Mouse (Mus musculus): ENCODE data around the gene S100a7a. TPM values are rescaled to one million over a fixed set of nuclear protein-coding genes. Genes with fewer than 3 reads are reported as not detected.

Gene S100a7a
- polyA plus RNA-seq (2014; fragmentation: Nextera tagmentation; extraction: Ambion mirVana): not detected in 2 replicates

DNA sequence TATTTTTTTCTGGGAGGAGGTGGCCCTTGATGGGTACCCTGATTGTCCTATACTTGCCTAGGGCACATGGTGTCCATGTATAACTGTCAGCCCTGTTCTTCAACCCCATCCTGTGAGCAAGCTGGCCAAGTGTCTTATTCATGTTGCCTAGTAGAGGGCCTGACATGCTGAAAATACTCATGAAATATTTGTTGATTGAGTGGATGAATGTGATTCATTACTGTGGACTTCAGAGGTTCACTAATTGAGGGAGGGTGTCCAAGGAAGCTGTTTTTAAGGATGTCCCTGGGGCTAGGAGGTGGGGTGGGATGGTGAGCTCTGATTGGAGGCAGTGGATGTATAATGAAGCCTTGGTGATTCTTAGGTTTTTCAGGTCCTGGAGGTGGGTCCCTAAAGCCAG is at the start of gene S100a7a:
TSS of gene S100a7a (plus strand) at position 301 of the 400 bp plus-strand sequence.
- no peaks in the 10 kb centered on the region for H3K9me3 ChIP-seq (ENCODE audit: control insufficient read depth, low read length)
- H3K27me3 ChIP-seq (ENCODE audit: control insufficient read depth, insufficient read depth, low read length): no peaks in the 10 kb centered on the region; the same call in 1 of the 2 replicates
- H3K9ac ChIP-seq (ENCODE audit: low read length): no peak within 1 kb of the TSS
- no peaks in the 10 kb centered on the region for H3K4me1 ChIP-seq (ENCODE audit: control insufficient read depth in 2 of 2, insufficient read depth in 2 of 2, low read length in 2 of 2)
- no peak for ATAC-seq (ENCODE audit: insufficient number of reproducible peaks, insufficient read depth, low FRiP score, low read depth)
- no peak within 1 kb of the TSS for H3K4me3 ChIP-seq (ENCODE audit: control insufficient read depth in 1 of 2, insufficient read depth in 1 of 2, low read depth in 1 of 2, low read length in 2 of 2)
- no peak within 1 kb of the TSS for H3K27ac ChIP-seq (replicated peaks in 1 of 2; ENCODE audit: control insufficient read depth in 1 of 2, insufficient read depth in 1 of 2, low read depth in 2 of 2, low read length in 2 of 2)
- no peak within 1 kb of the TSS for H3K4me2 ChIP-seq (ENCODE audit: low read length)
- no peaks in the 10 kb centered on the region for H3K36me3 ChIP-seq (ENCODE audit: control insufficient read depth, insufficient read depth, low read length)

DNA sequence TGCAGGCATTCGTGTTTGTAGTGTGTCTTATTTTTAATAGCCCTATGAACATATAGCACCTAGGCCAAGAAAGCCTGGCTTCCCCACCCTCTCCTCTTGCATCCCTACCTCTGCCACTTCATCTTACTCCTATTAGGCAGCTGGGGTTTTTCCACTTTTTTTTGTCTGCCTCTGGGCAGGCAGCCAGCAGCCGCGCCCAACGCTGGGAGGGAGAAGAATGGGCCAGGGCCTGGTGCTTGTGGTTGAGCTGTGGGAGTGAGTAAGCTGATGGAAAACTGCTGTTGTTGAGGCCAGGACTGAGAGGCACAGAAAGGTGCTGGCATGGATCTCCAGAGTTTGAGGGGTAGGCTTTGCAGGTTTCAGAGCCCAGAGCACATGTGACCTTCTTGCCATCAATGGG is 49.4 kb upstream of the S100a7a start:
- peak; percentile 46; the same call in 1 of the 2 replicates for ATAC-seq (ENCODE audit: insufficient number of reproducible peaks, insufficient read depth, low FRiP score, low read depth)
- H3K27ac ChIP-seq (replicated peaks in 1 of 2; ENCODE audit: control insufficient read depth in 1 of 2, insufficient read depth in 1 of 2, low read depth in 2 of 2, low read length in 2 of 2): peak overlapping the region; percentile 19 to 51; a peak in 2 of 4 replicates

GRCm38 (mm10) chr3:90605049-90605448 is 48.8 kb upstream of the S100a7a start:
- no peaks in the 10 kb centered on the region for H3K36me3 ChIP-seq (ENCODE audit: control insufficient read depth, insufficient read depth, low read length)
- H3K4me2 ChIP-seq (ENCODE audit: low read length): no peak overlapping the region
- 81% methylated on average over 3 of the region's 3 CpGs for WGBS
- no peaks in the 10 kb centered on the region for H3K9me3 ChIP-seq (ENCODE audit: control insufficient read depth, low read length)
- H3K4me1 ChIP-seq (ENCODE audit: control insufficient read depth in 2 of 2, insufficient read depth in 2 of 2, low read length in 2 of 2): peaks cover 16 to 19% of the 10 kb centered on the region in 2 experiments
- H3K27me3 ChIP-seq (ENCODE audit: control insufficient read depth, insufficient read depth, low read length): no peaks in the 10 kb centered on the region
- 0 out of 4 replicates have a peak overlapping the region, but pooled peaks of 1 of the 2 experiments have one; percentile 51 for H3K27ac ChIP-seq (replicated peaks in 1 of 2; ENCODE audit: control insufficient read depth in 1 of 2, insufficient read depth in 1 of 2, low read depth in 2 of 2, low read length in 2 of 2)
- no peak overlapping the region for H3K9ac ChIP-seq (ENCODE audit: low read length)
- no peak for ATAC-seq (ENCODE audit: insufficient number of reproducible peaks, insufficient read depth, low FRiP score, low read depth)
- H3K4me3 ChIP-seq (ENCODE audit: control insufficient read depth in 1 of 2, insufficient read depth in 1 of 2, low read depth in 1 of 2, low read length in 2 of 2): no peak overlapping the region

More for the DNA sequence above, 49.4 kb upstream of the S100a7a start:
- no peaks in the 10 kb centered on the region for H3K27me3 ChIP-seq (ENCODE audit: control insufficient read depth, insufficient read depth, low read length)
- H3K4me1 ChIP-seq (ENCODE audit: control insufficient read depth in 2 of 2, insufficient read depth in 2 of 2, low read length in 2 of 2): peaks cover 16 to 19% of the 10 kb centered on the region in 2 experiments
- H3K4me3 ChIP-seq (ENCODE audit: control insufficient read depth in 1 of 2, insufficient read depth in 1 of 2, low read depth in 1 of 2, low read length in 2 of 2): no peak overlapping the region
- H3K9ac ChIP-seq (ENCODE audit: low read length): no peak overlapping the region
- no peaks in the 10 kb centered on the region for H3K36me3 ChIP-seq (ENCODE audit: control insufficient read depth, insufficient read depth, low read length)
- no peaks in the 10 kb centered on the region for H3K9me3 ChIP-seq (ENCODE audit: control insufficient read depth, low read length)
- whole genome bisulfite sequencing: 16% methylated on average over 4 of the region's 4 CpGs
- H3K4me2 ChIP-seq (ENCODE audit: low read length): no peak overlapping the region

DNA sequence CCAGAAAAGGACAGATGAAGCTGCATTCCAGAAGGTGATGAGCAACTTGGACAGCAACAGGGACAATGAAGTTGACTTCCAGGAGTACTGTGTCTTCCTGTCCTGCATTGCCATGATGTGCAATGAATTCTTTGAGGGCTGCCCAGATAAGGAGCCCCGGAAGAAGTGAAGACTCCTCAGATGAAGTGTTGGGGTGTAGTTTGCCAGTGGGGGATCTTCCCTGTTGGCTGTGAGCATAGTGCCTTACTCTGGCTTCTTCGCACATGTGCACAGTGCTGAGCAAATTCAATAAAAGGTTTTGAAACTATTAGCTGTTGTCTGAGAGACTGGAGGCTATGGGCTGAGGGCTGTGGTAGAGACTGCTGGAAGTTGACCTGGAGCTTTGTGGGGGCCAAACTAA is 48.1 kb upstream of the S100a7a start:
- Histone ChIP-seq H3K9ac (ENCODE audit: low read length) (no peak overlapping the region), H3K27ac (replicated peaks in 1 of 2; ENCODE audit: control insufficient read depth in 1 of 2, insufficient read depth in 1 of 2, low read depth in 2 of 2, low read length in 2 of 2) (no peak overlapping the region), H3K27me3 (ENCODE audit: control insufficient read depth, insufficient read depth, low read length) (no peaks in the 10 kb centered on the region), H3K4me2 (ENCODE audit: low read length) (no peak overlapping the region), H3K4me3 (ENCODE audit: control insufficient read depth in 1 of 2, insufficient read depth in 1 of 2, low read depth in 1 of 2, low read length in 2 of 2) (no peak overlapping the region), H3K4me1 (ENCODE audit: control insufficient read depth in 2 of 2, insufficient read depth in 2 of 2, low read length in 2 of 2) (peaks cover 16% of the 10 kb centered on the region in 2 experiments), H3K36me3 (ENCODE audit: control insufficient read depth, insufficient read depth, low read length) (no peaks in the 10 kb centered on the region), H3K9me3 (ENCODE audit: control insufficient read depth, low read length) (no peaks in the 10 kb centered on the region)
- no peak for ATAC-seq (ENCODE audit: insufficient number of reproducible peaks, insufficient read depth, low FRiP score, low read depth)
- 75% methylated on average over 2 of the region's 2 CpGs for WGBS

DNA sequence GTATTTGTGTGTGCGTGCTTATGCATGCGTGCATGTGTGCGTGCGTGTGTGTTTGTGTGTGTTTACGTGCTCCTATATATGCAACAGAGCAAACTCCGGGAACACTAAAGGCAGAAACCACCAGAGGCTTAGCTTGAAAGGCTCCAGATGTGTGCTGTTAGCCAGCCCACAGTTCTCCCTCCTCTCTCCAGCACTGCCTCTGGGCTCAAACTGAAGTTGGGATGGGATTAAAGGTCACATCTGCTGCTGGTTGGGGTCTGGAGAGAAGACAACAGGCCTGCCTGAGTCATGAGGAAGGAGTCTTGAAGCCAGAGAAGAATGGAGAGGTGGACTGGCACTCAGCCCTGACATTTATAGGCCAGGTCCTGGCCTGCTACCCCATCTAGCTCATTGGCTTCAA is 47.6 kb upstream of the S100a7a start:
- Histone ChIP-seq H3K27me3 (ENCODE audit: control insufficient read depth, insufficient read depth, low read length) (no peaks in the 10 kb centered on the region), H3K4me3 (ENCODE audit: control insufficient read depth in 1 of 2, insufficient read depth in 1 of 2, low read depth in 1 of 2, low read length in 2 of 2) (no peak overlapping the region), H3K9me3 (ENCODE audit: control insufficient read depth, low read length) (no peaks in the 10 kb centered on the region), H3K36me3 (ENCODE audit: control insufficient read depth, insufficient read depth, low read length) (no peaks in the 10 kb centered on the region), H3K27ac (replicated peaks in 1 of 2; ENCODE audit: control insufficient read depth in 1 of 2, insufficient read depth in 1 of 2, low read depth in 2 of 2, low read length in 2 of 2) (no peak overlapping the region), H3K9ac (ENCODE audit: low read length) (no peak overlapping the region), H3K4me1 (ENCODE audit: control insufficient read depth in 2 of 2, insufficient read depth in 2 of 2, low read length in 2 of 2) (peaks cover 16% of the 10 kb centered on the region in 2 experiments), H3K4me2 (ENCODE audit: low read length) (no peak overlapping the region)
- WGBS: 94% methylated on average over 6 of the region's 6 CpGs
- ATAC-seq (ENCODE audit: insufficient number of reproducible peaks, insufficient read depth, low FRiP score, low read depth): no peak

DNA sequence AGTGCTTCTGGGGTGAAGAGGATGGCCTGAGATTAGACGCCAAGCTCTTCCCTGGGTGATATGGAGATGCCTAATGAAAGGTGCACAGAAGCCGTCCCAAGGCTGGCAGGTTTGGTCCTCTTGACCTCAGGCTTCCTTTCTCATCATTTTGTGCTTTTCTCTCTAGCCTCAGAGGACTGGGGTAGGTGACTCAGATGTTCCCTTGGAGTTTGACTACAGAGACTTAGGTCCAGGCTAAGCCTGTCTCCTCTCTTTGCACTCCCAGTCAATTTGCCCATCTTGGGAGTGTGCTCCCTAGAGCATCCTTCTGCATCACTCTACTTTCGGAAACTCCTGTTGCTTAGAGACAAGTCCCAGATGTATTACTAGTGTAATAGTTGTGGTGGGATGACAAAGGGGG is 46.5 kb upstream of the S100a7a start:
- H3K36me3 ChIP-seq (ENCODE audit: control insufficient read depth, insufficient read depth, low read length): no peaks in the 10 kb centered on the region
- no peak overlapping the region for H3K9ac ChIP-seq (ENCODE audit: low read length)
- peaks cover 16% of the 10 kb centered on the region in 2 experiments for H3K4me1 ChIP-seq (ENCODE audit: control insufficient read depth in 2 of 2, insufficient read depth in 2 of 2, low read length in 2 of 2)
- H3K4me3 ChIP-seq (ENCODE audit: control insufficient read depth in 1 of 2, insufficient read depth in 1 of 2, low read depth in 1 of 2, low read length in 2 of 2): no peak overlapping the region
- no peaks in the 10 kb centered on the region for H3K9me3 ChIP-seq (ENCODE audit: control insufficient read depth, low read length)
- 72% methylated on average over 3 of the region's 3 CpGs for WGBS
- H3K27me3 ChIP-seq (ENCODE audit: control insufficient read depth, insufficient read depth, low read length): no peaks in the 10 kb centered on the region
- no peak for ATAC-seq (ENCODE audit: insufficient number of reproducible peaks, insufficient read depth, low FRiP score, low read depth)
- H3K27ac ChIP-seq (replicated peaks in 1 of 2; ENCODE audit: control insufficient read depth in 1 of 2, insufficient read depth in 1 of 2, low read depth in 2 of 2, low read length in 2 of 2): no peak overlapping the region
- no peak overlapping the region for H3K4me2 ChIP-seq (ENCODE audit: low read length)

GRCm38 (mm10) chr3:90608223-90608622 is 45.6 kb upstream of the S100a7a start, which contains the start of gene S100a5:
Gene S100a5 (plus strand): TSS chr3:90608523.
- H3K9ac ChIP-seq (ENCODE audit: low read length): no peak within 1 kb of the TSS
- H3K27ac ChIP-seq (replicated peaks in 1 of 2; ENCODE audit: control insufficient read depth in 1 of 2, insufficient read depth in 1 of 2, low read depth in 2 of 2, low read length in 2 of 2): no peak within 1 kb of the TSS
- WGBS: 42% methylated on average over 3 of the region's 3 CpGs
- H3K4me2 ChIP-seq (ENCODE audit: low read length): no peak within 1 kb of the TSS
- H3K27me3 ChIP-seq (ENCODE audit: control insufficient read depth, insufficient read depth, low read length): peaks cover 4% of the 10 kb centered on the region; the same call in 1 of the 2 replicates
- H3K4me1 ChIP-seq (ENCODE audit: control insufficient read depth in 2 of 2, insufficient read depth in 2 of 2, low read length in 2 of 2): peaks cover 21 to 22% of the 10 kb centered on the region in 2 experiments
- H3K9me3 ChIP-seq (ENCODE audit: control insufficient read depth, low read length): no peaks in the 10 kb centered on the region
- H3K4me3 ChIP-seq (ENCODE audit: control insufficient read depth in 1 of 2, insufficient read depth in 1 of 2, low read depth in 1 of 2, low read length in 2 of 2): no peak within 1 kb of the TSS
- ATAC-seq (ENCODE audit: insufficient number of reproducible peaks, insufficient read depth, low FRiP score, low read depth): no peak
- no peaks in the 10 kb centered on the region for H3K36me3 ChIP-seq (ENCODE audit: control insufficient read depth, insufficient read depth, low read length)

GRCm38 (mm10) chr3:90609102-90609501 is 44.7 kb upstream of the S100a7a start:
- Histone ChIP-seq H3K27me3 (ENCODE audit: control insufficient read depth, insufficient read depth, low read length) (peaks cover 4% of the 10 kb centered on the region), H3K9me3 (ENCODE audit: control insufficient read depth, low read length) (no peaks in the 10 kb centered on the region), H3K4me3 (ENCODE audit: control insufficient read depth in 1 of 2, insufficient read depth in 1 of 2, low read depth in 1 of 2, low read length in 2 of 2) (no peak overlapping the region), H3K4me2 (ENCODE audit: low read length) (no peak overlapping the region), H3K36me3 (ENCODE audit: control insufficient read depth, insufficient read depth, low read length) (no peaks in the 10 kb centered on the region), H3K27ac (replicated peaks in 1 of 2; ENCODE audit: control insufficient read depth in 1 of 2, insufficient read depth in 1 of 2, low read depth in 2 of 2, low read length in 2 of 2) (no peak overlapping the region), H3K4me1 (ENCODE audit: control insufficient read depth in 2 of 2, insufficient read depth in 2 of 2, low read length in 2 of 2) (peaks cover 14 to 15% of the 10 kb centered on the region in 2 experiments), H3K9ac (ENCODE audit: low read length) (no peak overlapping the region)
- ATAC-seq (ENCODE audit: insufficient number of reproducible peaks, insufficient read depth, low FRiP score, low read depth): no peak

Measured in heart, embryonic 14.5 days (tissue).